Mouse (Mus musculus): ENCODE data around the gene Rbp4.

DNA sequence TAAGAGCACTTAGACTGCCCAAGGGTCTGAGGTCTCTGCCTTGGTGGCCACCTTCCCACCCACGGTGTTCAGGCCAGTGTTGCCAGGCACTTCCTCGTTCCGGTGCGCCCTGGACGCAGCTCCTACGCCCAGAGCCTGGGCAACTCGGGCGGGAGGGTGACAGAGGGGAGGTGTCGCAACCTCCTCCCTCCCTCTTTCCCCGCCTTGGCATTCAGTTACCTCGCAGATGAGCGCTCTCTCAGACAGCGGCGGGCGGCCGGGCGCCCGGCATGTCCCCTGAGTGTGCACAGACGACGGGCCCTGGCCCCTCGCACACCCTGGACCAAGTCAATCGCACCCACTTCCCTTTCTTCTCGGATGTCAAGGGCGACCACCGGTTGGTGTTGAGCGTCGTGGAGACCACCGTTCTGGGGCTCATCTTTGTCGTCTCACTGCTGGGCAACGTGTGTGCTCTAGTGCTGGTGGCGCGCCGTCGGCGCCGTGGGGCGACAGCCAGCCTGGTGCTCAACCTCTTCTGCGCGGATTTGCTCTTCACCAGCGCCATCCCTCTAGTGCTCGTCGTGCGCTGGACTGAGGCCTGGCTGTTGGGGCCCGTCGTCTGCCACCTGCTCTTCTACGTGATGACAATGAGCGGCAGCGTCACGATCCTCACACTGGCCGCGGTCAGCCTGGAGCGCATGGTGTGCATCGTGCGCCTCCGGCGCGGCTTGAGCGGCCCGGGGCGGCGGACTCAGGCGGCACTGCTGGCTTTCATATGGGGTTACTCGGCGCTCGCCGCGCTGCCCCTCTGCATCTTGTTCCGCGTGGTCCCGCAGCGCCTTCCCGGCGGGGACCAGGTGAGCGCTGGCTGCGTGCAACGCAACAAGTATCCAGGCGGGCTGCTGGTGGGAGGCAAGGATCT is 28.0 kb downstream of the Rbp4 start, which contains the start of gene Ffar4:
- no peak for TF ChIP-seq CTCF (IDR thresholded peaks at IDR 0.05; ENCODE audit: low read depth)
- no peak for TF ChIP-seq EP300 (IDR thresholded peaks at IDR 0.05; ENCODE audit: low read depth)

Measured in liver, postnatal 0 days (tissue).